Mouse (Mus musculus): ENCODE measurements around the gene Sema4c. TPM values are rescaled to one million over a fixed set of nuclear protein-coding genes. Genes with fewer than 3 reads are reported as not detected.

Sema4c gene
- polyA plus RNA-seq, 2 experiments = 0.25 to 2.3 TPM

- Histone ChIP-seq H3K4me1 (replicated peaks; ENCODE audit: control insufficient read depth in 2 of 2, insufficient read depth in 2 of 2, low read length in 1 of 2) (peaks cover 0 to 2% of the 10 kb centered on the region in 2 experiments; a peak in 1 of 4 replicates), H3K9me3 (ENCODE audit: control insufficient read depth, low read length) (no peaks in the 10 kb centered on the region), H3K27me3 (ENCODE audit: control insufficient read depth, insufficient read depth, low read length) (no peaks in the 10 kb centered on the region), H3K36me3 (replicated peaks; ENCODE audit: control insufficient read depth, insufficient read depth, low read depth) (no peaks in the 10 kb centered on the region), H3K9ac (replicated peaks) (no peak overlapping the region), H3K4me3 (ENCODE audit: insufficient read depth in 1 of 2, low read depth in 2 of 2, low read length in 2 of 2) (no peak overlapping the region), H3K4me2 (ENCODE audit: low read depth) (no peak overlapping the region), H3K27ac (no peak overlapping the region)
- no peak for DNase-seq (ENCODE audit: low read depth in 3 of 3, low spot score in 3 of 3)
- ATAC-seq (ENCODE audit: insufficient read depth) = no peak
- WGBS (ENCODE audit: insufficient replicate concordance) = 17% methylated on average over 2 of the region's 2 CpGs
- no peak for TF ChIP-seq CTCF (IDR thresholded peaks at IDR 0.05; ENCODE audit: low read depth)
- no peak for TF ChIP-seq EP300 (IDR thresholded peaks at IDR 0.05; ENCODE audit: low read depth)
Measured at GRCm38 (mm10) chr1:36591408-36591807, 33.3 kb upstream of the Sema4c start.

DNA sequence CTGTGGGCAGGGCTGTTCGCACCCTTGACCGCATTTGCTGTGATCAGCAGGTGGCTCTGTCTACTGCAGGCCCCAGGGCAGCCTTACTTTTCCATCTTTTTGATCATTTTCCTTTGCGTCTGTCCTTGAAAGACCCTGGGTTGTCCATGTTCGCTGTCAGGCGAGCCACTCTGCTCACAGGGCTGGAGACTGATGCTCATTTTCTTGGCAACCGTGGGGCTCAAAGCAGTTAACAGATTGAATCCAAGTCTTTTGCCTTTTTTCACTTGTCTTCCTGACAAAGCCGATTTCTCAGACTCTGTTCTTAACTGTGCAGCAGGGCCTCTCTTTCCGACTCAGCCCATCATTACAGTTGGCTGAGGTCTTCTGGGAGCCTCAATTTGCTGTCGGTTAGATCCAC, 32.5 kb upstream of the Sema4c start:
- Histone ChIP-seq H3K9ac (replicated peaks) (no peak overlapping the region), H3K4me1 (replicated peaks; ENCODE audit: control insufficient read depth in 2 of 2, insufficient read depth in 2 of 2, low read length in 1 of 2) (peaks cover 0 to 2% of the 10 kb centered on the region in 2 experiments; a peak in 1 of 4 replicates), H3K4me3 (ENCODE audit: insufficient read depth in 1 of 2, low read depth in 2 of 2, low read length in 2 of 2) (no peak overlapping the region), H3K27me3 (ENCODE audit: control insufficient read depth, insufficient read depth, low read length) (no peaks in the 10 kb centered on the region), H3K4me2 (ENCODE audit: low read depth) (no peak overlapping the region), H3K9me3 (ENCODE audit: control insufficient read depth, low read length) (no peaks in the 10 kb centered on the region), H3K36me3 (replicated peaks; ENCODE audit: control insufficient read depth, insufficient read depth, low read depth) (no peaks in the 10 kb centered on the region), H3K27ac (no peak overlapping the region)
- WGBS (ENCODE audit: insufficient replicate concordance) = 66% methylated on average over 9 of the region's 9 CpGs
- ATAC-seq (ENCODE audit: insufficient read depth) (no peak), DNase-seq (ENCODE audit: low read depth in 3 of 3, low spot score in 3 of 3) (no peak)
- TF ChIP-seq EP300 (IDR thresholded peaks at IDR 0.05; ENCODE audit: low read depth) (no peak), CTCF (IDR thresholded peaks at IDR 0.05; ENCODE audit: low read depth) (no peak)

DNA sequence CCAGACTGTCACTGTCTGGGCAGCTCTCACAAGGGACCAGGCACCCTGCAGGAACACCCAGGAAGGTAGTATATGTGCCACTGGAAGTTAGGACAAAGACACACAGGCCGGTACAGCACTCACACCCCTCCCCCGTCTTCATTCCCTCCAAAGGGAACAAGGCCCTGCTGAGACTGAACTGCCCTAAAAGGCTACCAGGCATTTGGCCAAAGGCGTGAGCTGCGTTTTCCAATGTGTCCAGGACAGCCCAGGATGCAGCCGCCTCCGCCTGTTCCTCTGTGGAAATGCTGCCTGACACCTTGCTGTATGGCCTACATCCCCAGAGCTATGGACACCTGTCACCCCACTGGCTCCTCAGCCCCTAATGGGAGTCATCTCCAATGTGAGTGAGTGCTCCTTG, 31.3 kb upstream of the Sema4c start:
- Histone ChIP-seq H3K4me3 (ENCODE audit: insufficient read depth in 1 of 2, low read depth in 2 of 2, low read length in 2 of 2) (no peak overlapping the region), H3K9me3 (ENCODE audit: control insufficient read depth, low read length) (no peaks in the 10 kb centered on the region), H3K4me1 (replicated peaks; ENCODE audit: control insufficient read depth in 2 of 2, insufficient read depth in 2 of 2, low read length in 1 of 2) (peaks cover 0 to 2% of the 10 kb centered on the region in 2 experiments; a peak in 1 of 4 replicates), H3K4me2 (ENCODE audit: low read depth) (no peak overlapping the region), H3K36me3 (replicated peaks; ENCODE audit: control insufficient read depth, insufficient read depth, low read depth) (no peaks in the 10 kb centered on the region), H3K9ac (replicated peaks) (no peak overlapping the region), H3K27me3 (ENCODE audit: control insufficient read depth, insufficient read depth, low read length) (no peaks in the 10 kb centered on the region), H3K27ac (no peak overlapping the region)
- WGBS (ENCODE audit: insufficient replicate concordance) = 63% methylated on average over 6 of the region's 6 CpGs
- no peak for TF ChIP-seq CTCF (IDR thresholded peaks at IDR 0.05; ENCODE audit: low read depth)
- DNase-seq (ENCODE audit: low read depth in 3 of 3, low spot score in 3 of 3) = no peak
- ATAC-seq (ENCODE audit: insufficient read depth) = no peak

GRCm38 (mm10) chr1:36588476-36589450, 30.6 kb upstream of the Sema4c start:
- Histone ChIP-seq H3K36me3 (replicated peaks; ENCODE audit: control insufficient read depth, insufficient read depth, low read depth) (no peaks in the 10 kb centered on the region), H3K4me1 (replicated peaks; ENCODE audit: control insufficient read depth in 2 of 2, insufficient read depth in 2 of 2, low read length in 1 of 2) (peaks cover 0 to 2% of the 10 kb centered on the region in 2 experiments; a peak in 1 of 4 replicates), H3K4me2 (ENCODE audit: low read depth) (no peak overlapping the region), H3K27me3 (ENCODE audit: control insufficient read depth, insufficient read depth, low read length) (no peaks in the 10 kb centered on the region), H3K4me3 (ENCODE audit: insufficient read depth in 1 of 2, low read depth in 2 of 2, low read length in 2 of 2) (no peak overlapping the region), H3K9ac (replicated peaks) (no peak overlapping the region), H3K9me3 (ENCODE audit: control insufficient read depth, low read length) (no peaks in the 10 kb centered on the region), H3K27ac (no peak overlapping the region)
- TF ChIP-seq CTCF (IDR thresholded peaks at IDR 0.05; ENCODE audit: low read depth) (no peak), EP300 (IDR thresholded peaks at IDR 0.05; ENCODE audit: low read depth) (no peak)
- 54% methylated on average over 13 of the region's 13 CpGs for WGBS (ENCODE audit: insufficient replicate concordance)
- DNase-seq (ENCODE audit: low read depth in 3 of 3, low spot score in 3 of 3) (no peak), ATAC-seq (ENCODE audit: insufficient read depth) (no peak)

DNA sequence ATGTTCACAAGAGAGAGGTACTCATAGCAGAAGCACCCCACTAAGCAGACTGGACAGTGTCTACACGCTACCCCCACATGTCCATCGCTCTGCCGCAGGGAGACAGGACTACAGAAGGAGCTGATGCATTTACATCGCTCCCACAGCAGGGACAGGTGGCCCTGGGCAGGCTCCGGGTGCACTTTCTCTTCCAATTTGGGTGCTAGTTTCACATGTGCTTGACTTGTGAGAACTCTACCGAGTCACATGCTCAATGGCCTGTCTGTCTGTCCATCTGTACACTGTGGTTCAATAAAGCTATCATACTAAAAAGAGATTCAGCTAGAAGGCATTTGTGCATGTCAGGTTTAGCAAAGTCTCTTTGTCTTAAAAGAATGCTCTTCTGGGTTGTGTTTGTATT, 29.7 kb upstream of the Sema4c start:
- no peaks in the 10 kb centered on the region for H3K36me3 ChIP-seq (replicated peaks; ENCODE audit: control insufficient read depth, insufficient read depth, low read depth)
- WGBS (ENCODE audit: insufficient replicate concordance) = 88% methylated on average over 6 of the region's 6 CpGs
- H3K9ac ChIP-seq (replicated peaks) = no peak overlapping the region
- TF ChIP-seq EP300 (IDR thresholded peaks at IDR 0.05; ENCODE audit: low read depth) (no peak), CTCF (IDR thresholded peaks at IDR 0.05; ENCODE audit: low read depth) (no peak)
- H3K27ac ChIP-seq = no peak overlapping the region
- H3K4me2 ChIP-seq (ENCODE audit: low read depth) = no peak overlapping the region
- no peaks in the 10 kb centered on the region for H3K9me3 ChIP-seq (ENCODE audit: control insufficient read depth, low read length)
- no peak overlapping the region for H3K4me3 ChIP-seq (ENCODE audit: insufficient read depth in 1 of 2, low read depth in 2 of 2, low read length in 2 of 2)
- no peaks in the 10 kb centered on the region for H3K27me3 ChIP-seq (ENCODE audit: control insufficient read depth, insufficient read depth, low read length)
- peaks cover 0 to 2% of the 10 kb centered on the region in 2 experiments; a peak in 1 of 4 replicates for H3K4me1 ChIP-seq (replicated peaks; ENCODE audit: control insufficient read depth in 2 of 2, insufficient read depth in 2 of 2, low read length in 1 of 2)
- DNase-seq (ENCODE audit: low read depth in 3 of 3, low spot score in 3 of 3) (no peak), ATAC-seq (ENCODE audit: insufficient read depth) (no peak)
